Mouse (Mus musculus): ENCODE measurements around the gene Ndufa6. TPM values are rescaled to one million over a fixed set of nuclear protein-coding genes. Genes with fewer than 3 reads are reported as not detected.
"Not testable (repeated sequence)": the region's sequence is repeated elsewhere in the genome, so short reads cannot be mapped to it uniquely, and the experiment has no call there.

The Ndufa6 gene
- polyA plus RNA-seq, 1 experiment from 2014 or later, result 350 TPM

GRCm38 (mm10) chr15:82379511-82379870 is 25.4 kb upstream of the Ndufa6 start:
- Histone ChIP-seq H3K9ac (replicated peaks) (no peak overlapping the region), H3K4me3 (replicated peaks) (peak overlapping the region; percentile 33), H3K27me3 (no peaks in the 10 kb centered on the region), H3K4me1 (replicated peaks) (peaks cover 16% of the 10 kb centered on the region), H3K27ac (no peak overlapping the region), H3K9me3 (no peaks in the 10 kb centered on the region), H3K36me3 (no peaks in the 10 kb centered on the region), H3K4me2 (replicated peaks) (peak overlapping the region; percentile 59)
- 20% methylated on average over 7 of the region's 7 CpGs for WGBS
- no peak; the same call in none of the 2 replicates for ATAC-seq

DNA sequence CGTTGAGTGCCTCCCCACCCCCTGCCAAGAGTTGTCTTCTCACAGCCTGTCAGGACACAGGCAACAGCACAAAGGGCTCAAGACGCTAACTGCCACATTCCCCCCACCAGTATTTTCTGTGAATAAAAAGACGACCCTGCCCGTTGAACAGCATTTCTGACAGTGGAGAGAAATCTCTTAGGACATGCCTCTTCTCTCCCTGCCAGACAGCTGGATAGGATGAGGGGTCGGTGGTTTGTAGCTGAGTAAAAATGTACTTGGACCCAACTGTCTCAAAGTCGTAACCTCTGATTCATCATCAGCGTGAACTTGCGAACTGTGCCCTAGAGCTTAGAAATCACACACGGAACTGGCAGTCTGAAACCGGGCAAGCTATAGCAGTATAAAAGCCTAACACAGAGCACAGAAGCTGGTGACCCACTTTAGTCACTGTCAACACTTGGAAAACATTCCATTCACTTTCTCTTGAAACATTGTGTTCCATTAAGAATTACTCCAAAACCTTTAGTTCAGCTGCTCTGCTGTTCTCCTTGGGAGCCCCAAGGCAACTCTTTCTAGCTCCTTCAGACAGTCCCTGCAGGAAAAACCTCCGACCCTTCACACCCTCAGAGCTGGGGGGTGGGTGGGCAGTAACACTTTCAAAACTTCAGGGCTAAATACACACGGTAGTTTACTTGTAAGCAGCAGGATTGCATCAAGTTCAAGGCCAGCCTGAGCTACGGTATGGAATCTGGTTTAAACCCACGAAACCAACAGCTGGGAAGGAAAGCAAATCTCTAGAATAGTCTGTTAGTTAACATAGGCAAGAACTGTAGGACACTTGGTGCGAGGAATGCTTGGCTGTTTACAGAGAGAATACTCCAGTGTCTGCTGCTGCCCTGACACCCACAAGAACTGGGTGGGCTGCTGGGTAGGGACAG is 24.4 kb upstream of the Ndufa6 start:
- no peaks in the 10 kb centered on the region for H3K9me3 ChIP-seq
- ATAC-seq, result no peak
- 52% methylated on average over 15 of the region's 15 CpGs for WGBS

GRCm38 (mm10) chr15:82377701-82378100 is 23.6 kb upstream of the Ndufa6 start:
- no peak overlapping the region for H3K4me3 ChIP-seq (replicated peaks)
- no peaks in the 10 kb centered on the region for H3K9me3 ChIP-seq
- H3K27me3 ChIP-seq, result no peaks in the 10 kb centered on the region
- WGBS, result 75% methylated on average over 5 of the region's 5 CpGs
- H3K4me1 ChIP-seq (replicated peaks), result peaks cover 16% of the 10 kb centered on the region
- H3K27ac ChIP-seq, result no peak overlapping the region
- no peak overlapping the region for H3K9ac ChIP-seq (replicated peaks)
- H3K4me2 ChIP-seq (replicated peaks), result no peak overlapping the region
- no peaks in the 10 kb centered on the region for H3K36me3 ChIP-seq
- no peak for ATAC-seq

More for the DNA sequence above, 24.4 kb upstream of the Ndufa6 start:
- H3K36me3 ChIP-seq, result no peaks in the 10 kb centered on the region
- H3K4me2 ChIP-seq (replicated peaks), result no peak overlapping the region
- H3K27ac ChIP-seq, result no peak overlapping the region
- no peak overlapping the region for H3K4me3 ChIP-seq (replicated peaks)
- H3K4me1 ChIP-seq (replicated peaks), result peaks cover 16% of the 10 kb centered on the region
- no peak overlapping the region for H3K9ac ChIP-seq (replicated peaks)
- no peaks in the 10 kb centered on the region for H3K27me3 ChIP-seq

- H3K4me3 ChIP-seq (replicated peaks), result no peak overlapping the region
- no peak for ATAC-seq
- H3K9me3 ChIP-seq, result no peaks in the 10 kb centered on the region
- WGBS, result 63% methylated on average over 17 of the region's 17 CpGs
- 0 out of 2 replicates have a peak overlapping the region, but pooled peaks have one; percentile 19 for H3K27ac ChIP-seq
- no peaks in the 10 kb centered on the region for H3K36me3 ChIP-seq
- H3K9ac ChIP-seq (replicated peaks), result no peak overlapping the region
- H3K4me1 ChIP-seq (replicated peaks), result peaks cover 16% of the 10 kb centered on the region
- no peaks in the 10 kb centered on the region for H3K27me3 ChIP-seq
- H3K4me2 ChIP-seq (replicated peaks), result no peak overlapping the region
Measured at GRCm38 (mm10) chr15:82376393-82377138, 22.4 kb upstream of the Ndufa6 start.

DNA sequence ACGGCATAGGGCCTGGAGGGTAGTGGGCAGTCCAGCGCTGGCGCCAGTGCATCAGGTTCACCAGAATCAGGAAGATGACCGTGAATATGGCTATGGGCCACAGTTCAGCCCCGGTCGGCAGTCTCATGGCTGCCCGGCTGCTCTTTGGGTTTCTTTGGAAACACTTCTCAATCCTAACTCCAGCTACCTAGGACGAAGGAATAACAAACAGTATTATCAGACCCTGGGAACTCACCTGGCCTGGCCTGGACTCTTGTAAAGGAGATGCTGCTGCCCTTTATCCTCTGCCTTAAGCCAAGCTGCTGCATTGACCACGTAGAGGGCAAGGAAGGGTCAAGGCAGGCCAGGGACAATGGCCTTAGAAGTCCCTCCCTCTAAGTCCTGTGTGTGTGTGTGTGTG is 21.7 kb upstream of the Ndufa6 start:
- H3K9me3 ChIP-seq, result no peaks in the 10 kb centered on the region
- H3K4me3 ChIP-seq (replicated peaks), result no peak overlapping the region
- no peak overlapping the region for H3K27ac ChIP-seq
- no peaks in the 10 kb centered on the region for H3K36me3 ChIP-seq
- no peak overlapping the region for H3K9ac ChIP-seq (replicated peaks)
- WGBS, result 88% methylated on average over 9 of the region's 9 CpGs
- H3K4me2 ChIP-seq (replicated peaks), result no peak overlapping the region
- peaks cover 12% of the 10 kb centered on the region for H3K4me1 ChIP-seq (replicated peaks)
- H3K27me3 ChIP-seq, result no peaks in the 10 kb centered on the region
- ATAC-seq, result no peak

GRCm38 (mm10) chr15:82374437-82374836 is 20.3 kb upstream of the Ndufa6 start:
- no peak overlapping the region for H3K9ac ChIP-seq (replicated peaks)
- H3K27ac ChIP-seq, result no peak overlapping the region
- 76% methylated on average over 5 of the region's 5 CpGs for WGBS
- peaks cover 7% of the 10 kb centered on the region for H3K4me1 ChIP-seq (replicated peaks)
- no peak overlapping the region for H3K4me2 ChIP-seq (replicated peaks)
- H3K4me3 ChIP-seq (replicated peaks), result no peak overlapping the region
- no peaks in the 10 kb centered on the region for H3K9me3 ChIP-seq
- no peaks in the 10 kb centered on the region for H3K36me3 ChIP-seq
- ATAC-seq, result no peak
- no peaks in the 10 kb centered on the region for H3K27me3 ChIP-seq

DNA sequence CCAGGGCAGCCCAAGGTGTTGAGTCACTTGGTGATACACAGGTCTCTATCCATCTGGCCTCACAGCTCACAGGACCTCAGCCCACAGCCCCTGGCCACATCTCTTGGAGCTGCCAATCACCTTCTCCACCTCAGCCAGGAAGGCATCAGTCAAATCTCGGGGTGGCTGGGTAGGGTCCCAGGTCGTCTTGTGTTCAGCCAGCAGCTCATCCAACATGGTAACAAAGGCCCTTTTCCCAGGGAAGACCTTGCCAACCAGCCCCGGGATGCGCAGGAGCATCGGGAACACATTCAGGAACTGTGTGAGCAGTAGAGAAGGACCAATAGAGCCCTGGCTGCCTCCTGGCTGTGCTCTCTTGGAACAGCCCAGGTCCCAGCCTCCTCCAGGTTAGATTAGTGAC is 18.9 kb upstream of the Ndufa6 start:
- H3K9ac ChIP-seq (replicated peaks), result no peak overlapping the region
- no peak for ATAC-seq
- H3K4me2 ChIP-seq (replicated peaks), result no peak overlapping the region
- no peaks in the 10 kb centered on the region for H3K9me3 ChIP-seq
- no peak overlapping the region for H3K27ac ChIP-seq
- WGBS, result 92% methylated on average over 5 of the region's 5 CpGs
- peaks cover 7% of the 10 kb centered on the region for H3K4me1 ChIP-seq (replicated peaks)
- H3K36me3 ChIP-seq, result no peaks in the 10 kb centered on the region
- H3K27me3 ChIP-seq, result no peaks in the 10 kb centered on the region
- H3K4me3 ChIP-seq (replicated peaks), result no peak overlapping the region

DNA sequence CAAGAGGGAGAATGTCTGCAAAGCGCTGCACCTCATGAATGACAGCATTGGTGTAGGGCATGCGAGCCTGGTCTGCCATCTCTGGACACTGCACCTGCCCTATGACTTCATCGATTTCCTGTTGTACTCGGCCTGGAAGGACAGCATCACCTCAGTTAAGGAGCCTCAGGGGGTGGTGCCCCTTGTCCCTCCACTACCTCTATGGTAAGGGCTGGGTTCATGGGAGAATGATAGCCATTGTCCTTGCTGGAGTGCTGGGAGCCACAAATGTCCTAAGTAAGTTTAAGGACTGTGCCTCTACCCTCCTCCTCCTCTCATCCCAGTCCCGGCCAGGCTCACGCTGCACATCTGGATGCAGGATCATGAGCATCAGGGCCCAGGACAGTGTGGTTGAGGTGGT is 18.3 kb upstream of the Ndufa6 start:
- Histone ChIP-seq H3K4me3 (replicated peaks) (no peak overlapping the region), H3K9ac (replicated peaks) (no peak overlapping the region), H3K4me1 (replicated peaks) (peaks cover 7% of the 10 kb centered on the region), H3K36me3 (no peaks in the 10 kb centered on the region), H3K4me2 (replicated peaks) (no peak overlapping the region), H3K27ac (no peak overlapping the region), H3K27me3 (no peaks in the 10 kb centered on the region), H3K9me3 (no peaks in the 10 kb centered on the region)
- no peak for ATAC-seq
- WGBS, result 94% methylated on average over 6 of the region's 6 CpGs

GRCm38 (mm10) chr15:82368851-82369250 is 14.7 kb upstream of the Ndufa6 start:
- WGBS, result 100% methylated on average over 1 of the region's 1 CpGs

GRCm38 (mm10) chr15:82368146-82368545 is 14.0 kb upstream of the Ndufa6 start:
- Histone ChIP-seq H3K36me3 (no peaks in the 10 kb centered on the region), H3K4me1 (replicated peaks) (no peaks in the 10 kb centered on the region), H3K4me3 (replicated peaks) (no peak overlapping the region), H3K9me3 (no peaks in the 10 kb centered on the region), H3K9ac (replicated peaks) (no peak overlapping the region), H3K27me3 (no peaks in the 10 kb centered on the region), H3K27ac (no peak overlapping the region), H3K4me2 (replicated peaks) (no peak overlapping the region)
- WGBS, result 95% methylated on average over 4 of the region's 4 CpGs
- ATAC-seq, result no peak

More at GRCm38 (mm10) chr15:82368851-82369250, 14.7 kb upstream of the Ndufa6 start:
- Histone ChIP-seq H3K4me3 (replicated peaks) (no peak overlapping the region), H3K36me3 (no peaks in the 10 kb centered on the region), H3K4me1 (replicated peaks) (no peaks in the 10 kb centered on the region), H3K9ac (replicated peaks) (no peak overlapping the region), H3K4me2 (replicated peaks) (no peak overlapping the region), H3K27ac (no peak overlapping the region), H3K27me3 (no peaks in the 10 kb centered on the region), H3K9me3 (no peaks in the 10 kb centered on the region)
- no peak for ATAC-seq

DNA sequence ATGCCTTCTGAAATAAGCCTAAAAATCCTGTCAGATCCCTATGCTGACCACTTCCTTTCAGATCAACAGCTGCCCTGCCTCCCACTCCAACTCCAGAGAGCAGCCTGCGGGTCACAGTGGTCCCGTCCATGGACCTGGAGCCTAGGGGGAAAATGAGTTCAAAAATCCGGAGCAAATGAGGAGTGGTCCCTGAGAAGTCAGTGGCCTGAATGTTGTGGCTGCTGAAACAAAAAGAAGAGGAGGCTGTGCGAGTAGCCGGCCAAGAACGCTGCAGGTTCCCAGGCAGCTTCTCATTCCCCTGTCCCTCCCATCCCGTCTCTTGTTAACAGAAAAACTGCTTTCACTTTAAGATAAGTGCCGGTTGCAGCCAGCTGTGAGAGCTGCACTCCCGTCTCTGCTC is 10.4 kb upstream of the Ndufa6 start:
- not testable (repeated sequence) for H3K27ac ChIP-seq; ATAC-seq; H3K27me3 ChIP-seq; H3K9ac ChIP-seq (replicated peaks); H3K36me3 ChIP-seq; H3K4me1 ChIP-seq (replicated peaks); H3K4me3 ChIP-seq (replicated peaks); H3K9me3 ChIP-seq; H3K4me2 ChIP-seq (replicated peaks)
- WGBS, result 13% methylated on average over 6 of the region's 9 CpGs

GRCm38 (mm10) chr15:82363801-82364200 is 9.7 kb upstream of the Ndufa6 start:
- WGBS, result 84% methylated on average over 7 of the region's 12 CpGs
- not testable (repeated sequence) for H3K4me3 ChIP-seq (replicated peaks); ATAC-seq

More at GRCm38 (mm10) chr15:82363801-82364200, 9.7 kb upstream of the Ndufa6 start:
- not testable (repeated sequence) for H3K27ac ChIP-seq; H3K4me2 ChIP-seq (replicated peaks); H3K9ac ChIP-seq (replicated peaks); H3K27me3 ChIP-seq; H3K9me3 ChIP-seq; H3K36me3 ChIP-seq; H3K4me1 ChIP-seq (replicated peaks)

All from midbrain, embryonic 13.5 days (tissue).